Mouse (Mus musculus): Measurements from ENCODE around the gene Etfb.

DNA sequence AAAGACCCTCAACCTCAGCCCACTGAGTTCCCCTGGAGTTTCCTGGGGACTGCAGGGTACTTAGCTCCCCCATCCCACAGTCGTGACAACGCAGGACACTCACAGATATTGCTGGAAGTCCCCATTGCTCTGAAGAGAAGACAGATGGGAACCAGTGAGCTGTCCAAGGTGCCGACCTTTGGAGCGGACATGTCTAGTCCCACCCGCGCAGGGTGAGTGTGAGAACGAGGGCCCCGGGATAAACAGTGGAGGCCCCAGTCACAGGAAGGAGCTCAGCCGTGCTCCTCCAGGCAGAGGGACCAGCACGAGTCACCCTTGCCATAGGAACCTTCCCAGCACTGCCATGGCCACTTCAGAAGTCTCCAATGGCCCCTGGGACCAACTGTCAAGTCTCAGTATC is 39.4 kb downstream of the Etfb start:
- TF ChIP-seq CTCF (IDR thresholded peaks at IDR 0.05; ENCODE audit: borderline replicate concordance, control insufficient read depth, extremely low read depth, insufficient read depth, low read length, poor library complexity), result no peak
- no peak for TF ChIP-seq POLR2A (IDR thresholded peaks at IDR 0.05; ENCODE audit: control insufficient read depth, extremely low read depth, insufficient read depth, low read length, poor library complexity)
